Mouse (Mus musculus) cerebellum, adult 11 months (tissue): ENCODE data around the gene Cbx2.
A peak's percentile ranks its signal among the peaks of the same experiment; 100 is the strongest.

Source experiments
- DNase-seq: peaks from one replicate; pipeline ENCODE4 v3.0.0; 2022

Cbx2 gene

DNA sequence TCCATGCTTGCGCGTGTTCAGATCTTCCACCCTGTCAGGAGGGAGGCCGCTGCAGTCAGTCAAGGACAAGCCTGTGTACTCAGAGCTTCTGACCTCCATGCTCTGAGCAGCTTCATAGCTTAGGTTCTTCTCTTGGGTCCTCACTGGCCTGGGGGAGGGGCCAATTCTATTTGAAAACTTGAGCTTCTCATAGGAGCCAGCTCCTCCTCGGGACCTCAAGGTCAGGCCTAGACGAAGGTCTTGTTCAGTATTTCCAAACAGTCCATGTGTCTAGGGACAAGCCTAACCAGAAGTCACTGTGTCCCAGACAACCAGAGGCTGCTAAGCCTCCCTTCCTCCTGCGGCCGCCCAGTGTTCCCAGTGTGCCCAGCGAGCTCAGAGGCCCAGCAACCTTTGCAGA is 44.1 kb downstream of the Cbx2 start:
- no peak for DNase-seq

GRCm38 (mm10) chr11:119072239-119072638 is 49.5 kb downstream of the Cbx2 start:
- no peak for DNase-seq

DNA sequence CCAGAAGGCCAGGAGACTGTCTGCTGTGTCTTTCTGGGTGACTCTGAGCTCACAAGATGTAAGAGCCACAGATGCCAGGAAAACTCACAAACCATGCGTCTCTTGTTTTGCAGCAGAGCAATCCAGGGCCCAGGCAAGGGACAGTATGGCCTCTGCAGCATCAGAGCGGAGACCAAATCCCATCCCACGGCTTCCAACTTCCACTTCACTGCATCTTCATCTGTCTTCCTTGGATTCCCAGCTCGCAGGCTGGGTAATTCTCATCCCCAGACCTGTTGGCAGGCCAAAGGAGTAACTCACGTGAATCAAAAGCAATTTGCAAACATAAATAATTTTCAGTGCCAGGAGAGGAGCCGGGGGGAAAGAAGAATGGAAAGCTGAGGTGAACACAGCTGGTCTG is 50.2 kb downstream of the Cbx2 start:
- DNase-seq, result no peak

DNA sequence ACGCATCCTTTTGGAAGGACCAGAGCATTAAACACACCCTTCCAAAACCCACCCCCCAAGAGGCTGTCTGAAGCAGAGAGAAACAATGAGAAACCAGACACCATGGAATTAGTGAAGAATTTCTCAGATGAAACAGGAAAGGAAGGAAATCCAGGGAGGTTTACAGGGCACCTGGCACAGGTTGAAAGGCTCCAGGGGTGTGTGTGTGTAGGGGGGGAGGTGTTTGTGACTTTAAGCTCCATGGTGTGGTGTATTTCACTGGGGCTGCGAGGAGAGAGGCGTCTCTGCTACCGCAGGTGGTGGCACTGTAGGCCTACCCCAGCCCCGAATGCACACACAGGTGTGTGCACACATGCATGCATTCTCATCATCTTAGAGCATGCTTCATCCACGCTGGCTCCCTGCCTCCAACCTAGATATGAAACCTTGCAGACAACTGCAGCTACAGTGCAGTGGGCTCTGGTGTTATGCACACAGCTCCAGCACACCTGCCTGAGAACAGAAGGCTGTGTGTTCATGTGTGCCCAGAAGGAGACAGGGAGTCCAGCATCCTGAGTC is 51.2 kb downstream of the Cbx2 start:
- DNase-seq, result no peak

- DNase-seq, result no peak
Measured at GRCm38 (mm10) chr11:119075805-119076204, 53.0 kb downstream of the Cbx2 start.

DNA sequence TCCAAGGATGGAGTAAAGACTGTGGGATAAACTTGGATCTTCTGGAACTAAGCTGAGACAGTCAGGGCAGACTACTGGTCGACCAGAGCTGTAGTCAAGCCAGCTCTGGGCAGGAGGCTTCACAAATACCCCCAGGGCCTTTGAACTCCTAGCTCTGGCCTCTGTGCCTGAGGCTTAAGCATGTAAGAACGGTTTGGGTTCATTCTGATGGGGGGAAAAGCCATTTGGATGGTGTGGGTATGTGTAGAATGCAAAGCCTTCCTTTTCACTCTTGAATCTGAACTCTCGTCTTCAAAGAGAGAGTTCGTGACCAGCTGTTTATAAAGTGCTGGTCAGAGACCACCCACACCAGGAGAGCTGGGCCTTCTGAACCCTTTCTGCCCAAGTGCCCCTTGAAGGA is 55.0 kb downstream of the Cbx2 start:
- DNase-seq, result no peak

GRCm38 (mm10) chr11:119078691-119079444 is 56.1 kb downstream of the Cbx2 start:
- peak; percentile 30 for DNase-seq

DNA sequence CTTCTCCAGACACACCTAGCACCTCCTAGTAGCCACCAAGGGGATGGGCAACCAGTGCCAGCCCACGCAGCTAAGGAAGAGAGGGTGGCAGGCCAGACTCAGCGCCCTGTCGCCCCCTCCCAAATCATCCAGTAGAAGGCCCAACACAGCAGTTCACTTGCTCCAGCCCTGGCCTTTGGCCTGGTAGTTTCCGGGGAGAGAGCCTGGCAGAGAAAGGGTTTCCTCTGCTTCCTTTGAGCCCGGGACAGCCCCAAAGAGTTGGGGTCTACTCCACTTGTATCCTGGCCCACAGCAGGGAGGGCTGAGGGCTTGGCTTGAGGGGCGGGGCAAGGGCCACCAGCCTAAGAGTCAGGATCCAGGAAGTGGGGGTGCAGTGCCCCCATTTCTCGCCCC is 56.7 kb downstream of the Cbx2 start:
- DNase-seq, result no peak

- DNase-seq, result no peak
Measured at GRCm38 (mm10) chr11:119080461-119081147, 57.8 kb downstream of the Cbx2 start.
